Mouse (Mus musculus): ENCODE results near the gene Gatad2b.
"Not testable (repeated sequence)": the region's sequence is repeated elsewhere in the genome, so short reads cannot be mapped to it uniquely, and the experiment has no call there.

Gatad2b gene

DNA sequence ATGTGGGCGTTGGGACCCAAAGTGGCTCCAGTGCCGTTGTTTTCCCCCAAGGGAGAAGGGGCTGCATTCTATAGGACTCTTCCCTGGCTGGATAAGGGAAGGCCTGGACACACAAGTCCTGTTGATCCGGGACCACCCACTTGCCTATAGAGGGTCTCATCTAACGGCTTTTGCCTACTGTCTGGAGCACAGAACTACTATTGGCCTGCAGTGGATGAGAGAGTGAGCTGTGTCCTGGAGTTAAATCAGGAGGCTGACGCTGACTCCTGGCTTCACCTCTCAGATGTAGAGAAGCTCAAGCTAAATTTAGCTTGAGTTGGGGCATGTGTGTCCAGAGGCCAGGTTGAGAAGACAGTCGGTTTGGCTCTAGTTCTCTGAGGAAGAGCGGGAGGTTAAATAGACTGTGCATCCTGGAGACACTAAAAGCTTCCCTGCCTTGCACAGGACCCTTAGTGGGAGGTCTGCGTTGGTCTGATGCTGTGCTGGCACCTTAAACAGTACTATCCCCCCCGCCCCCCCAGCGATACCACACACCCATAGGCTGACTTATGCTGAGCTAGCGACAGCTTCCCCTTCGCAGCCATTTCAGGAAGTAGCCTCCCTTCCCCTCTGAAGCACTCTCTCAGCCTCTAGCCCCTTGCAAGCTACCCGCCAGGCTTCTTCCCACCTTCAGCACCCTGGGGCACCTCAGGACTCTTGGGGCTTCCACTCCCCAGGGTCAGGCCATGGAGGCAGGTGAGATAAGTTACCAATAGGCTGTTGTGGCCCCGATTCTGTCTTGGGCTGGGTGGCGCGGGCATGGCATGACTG, 26.8 kb upstream of the Gatad2b start:
- DNase-seq (ENCODE audit: extremely low read depth, low read depth), result peak; percentile 91

DNA sequence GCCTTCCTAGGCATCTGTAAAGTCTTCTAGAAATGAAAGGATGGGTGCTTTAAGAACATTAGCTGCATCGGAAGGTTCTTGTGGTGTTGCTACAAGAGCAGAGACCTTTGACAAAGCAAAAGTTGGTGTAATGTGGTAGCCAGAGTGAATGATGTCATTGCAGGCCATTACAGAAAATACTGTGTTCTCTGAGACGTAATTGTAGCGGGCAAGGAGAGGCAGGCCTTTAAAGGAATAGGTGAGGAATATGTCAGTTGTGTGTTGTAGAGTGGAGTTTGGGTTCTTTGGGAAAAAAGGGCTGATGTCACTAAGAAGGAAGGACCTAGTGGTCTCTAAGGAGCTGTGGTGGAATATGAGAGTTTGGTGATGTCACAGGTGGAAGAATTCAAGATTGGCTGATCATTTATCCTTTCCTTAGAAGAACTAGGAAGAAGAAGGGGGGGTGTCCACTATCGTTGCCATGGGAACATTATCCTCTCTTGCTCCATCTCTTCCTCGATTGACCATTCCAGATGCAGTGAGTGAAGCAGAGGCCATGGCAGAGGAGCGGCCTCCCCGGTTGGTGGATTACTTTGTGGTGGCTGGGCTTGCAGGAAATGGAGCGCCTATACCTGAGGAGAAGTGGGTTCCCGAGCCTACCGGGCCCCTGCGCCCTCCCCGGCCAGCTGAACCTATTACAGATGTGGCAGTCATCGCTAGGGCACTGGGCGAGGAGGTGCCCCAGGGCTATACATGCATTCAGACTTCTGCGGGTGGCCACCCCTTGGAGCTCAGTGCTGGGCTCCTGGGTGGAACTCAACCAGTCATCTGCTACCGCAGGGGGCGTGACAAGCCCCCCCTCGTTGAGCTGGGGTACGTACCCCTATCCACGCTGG, 25.8 kb upstream of the Gatad2b start:
- no peak for DNase-seq (ENCODE audit: extremely low read depth, low read depth)

DNA sequence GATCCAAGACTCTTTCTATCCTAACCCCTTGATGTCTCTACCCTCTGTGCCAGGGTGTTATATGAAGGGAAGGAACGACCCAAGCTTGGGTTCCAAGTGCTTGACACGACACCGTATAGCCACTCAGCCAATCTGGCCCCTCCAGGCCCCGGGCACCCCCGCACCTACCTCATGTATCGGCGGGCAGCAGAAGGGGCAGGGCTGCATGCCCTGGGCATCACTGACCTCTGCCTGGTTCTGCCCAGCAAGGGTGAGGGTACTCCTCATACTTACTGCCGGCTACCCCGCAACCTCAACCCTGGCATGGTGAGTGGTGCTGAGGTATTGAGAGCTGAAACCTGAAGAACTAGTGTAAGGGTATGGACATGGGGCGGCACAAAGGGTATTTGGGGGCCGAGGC, 24.8 kb upstream of the Gatad2b start:
- DNase-seq (ENCODE audit: extremely low read depth, low read depth), result no peak

DNA sequence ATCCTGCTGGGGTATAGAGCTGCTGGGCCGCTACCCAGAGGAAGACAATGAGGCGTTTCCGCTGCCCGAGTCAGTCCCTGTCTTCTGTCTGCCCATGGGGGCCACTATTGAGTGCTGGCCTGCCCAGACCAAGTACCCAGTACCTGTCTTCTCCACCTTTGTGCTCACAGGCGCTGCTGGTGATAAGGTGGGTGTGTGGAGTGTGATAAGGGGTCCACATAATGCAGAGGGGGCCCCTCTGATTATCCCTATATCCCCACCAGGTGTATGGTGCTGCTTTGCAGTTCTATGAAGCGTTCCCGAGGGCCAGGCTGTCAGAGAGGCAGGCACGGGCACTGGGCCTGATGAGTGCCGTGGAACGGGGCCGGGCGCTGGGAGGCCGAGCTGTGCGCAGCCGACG, 24.0 kb upstream of the Gatad2b start:
- no peak for DNase-seq (ENCODE audit: extremely low read depth, low read depth)

DNA sequence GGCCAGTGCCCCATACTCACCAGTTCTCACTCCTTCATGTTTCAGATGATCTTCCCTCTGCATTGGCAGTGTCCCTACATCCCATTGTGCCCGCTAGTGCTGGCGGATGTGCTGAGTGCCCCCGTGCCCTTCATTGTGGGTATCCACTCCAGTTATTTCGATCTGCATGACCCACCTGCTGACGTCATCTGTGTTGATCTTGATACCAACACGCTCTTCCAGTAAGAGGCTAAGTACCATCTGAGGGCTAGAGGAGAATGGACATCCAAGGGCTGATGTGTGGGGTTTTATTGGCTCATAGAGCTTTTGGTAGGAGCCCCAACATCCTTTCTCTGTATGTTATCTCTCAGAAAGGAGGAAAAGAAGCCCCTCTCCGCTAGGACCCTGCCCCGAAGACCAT, 22.2 kb upstream of the Gatad2b start:
- DNase-seq (ENCODE audit: extremely low read depth, low read depth), result no peak

DNA sequence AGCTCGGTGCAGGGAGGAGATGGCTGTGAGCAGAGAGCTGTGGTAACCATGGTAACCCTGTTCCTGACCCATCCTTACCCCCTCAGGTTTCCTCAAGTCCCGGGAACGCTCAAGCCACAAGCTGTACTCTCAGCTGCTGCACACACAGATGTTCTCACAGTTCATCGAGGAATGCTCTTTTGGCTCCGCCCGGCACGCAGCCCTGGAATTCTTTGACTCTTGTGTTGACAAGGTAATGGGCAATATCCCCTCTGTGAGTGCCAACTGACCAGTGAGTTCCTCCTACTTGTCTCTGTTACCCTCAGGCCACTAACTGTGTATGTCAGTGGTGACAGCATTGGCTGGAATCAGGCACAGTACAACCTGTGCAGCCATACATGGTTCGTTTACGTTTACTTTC, 20.8 kb upstream of the Gatad2b start:
- DNase-seq (ENCODE audit: extremely low read depth, low read depth), result no peak

DNA sequence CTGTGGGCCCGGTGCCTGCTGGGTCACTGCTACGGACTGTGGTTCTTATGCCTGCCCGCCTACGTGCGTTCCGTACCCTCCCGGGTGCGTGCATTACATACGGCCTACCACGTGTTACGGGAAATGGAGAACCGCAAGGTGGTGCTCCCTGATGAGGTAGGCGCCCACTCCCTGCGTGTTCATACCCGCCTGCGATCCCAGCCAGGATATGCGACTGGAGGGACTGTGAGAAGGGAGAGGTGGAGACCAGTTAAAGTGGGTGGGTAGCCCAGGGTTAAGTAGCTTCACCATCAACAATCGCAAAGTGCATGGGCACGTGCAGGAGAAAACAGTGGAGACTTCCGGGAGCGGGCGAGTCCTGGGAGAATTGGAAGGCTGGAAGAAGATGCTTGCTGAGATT, 19.1 kb upstream of the Gatad2b start:
- no peak for DNase-seq (ENCODE audit: extremely low read depth, low read depth)

DNA sequence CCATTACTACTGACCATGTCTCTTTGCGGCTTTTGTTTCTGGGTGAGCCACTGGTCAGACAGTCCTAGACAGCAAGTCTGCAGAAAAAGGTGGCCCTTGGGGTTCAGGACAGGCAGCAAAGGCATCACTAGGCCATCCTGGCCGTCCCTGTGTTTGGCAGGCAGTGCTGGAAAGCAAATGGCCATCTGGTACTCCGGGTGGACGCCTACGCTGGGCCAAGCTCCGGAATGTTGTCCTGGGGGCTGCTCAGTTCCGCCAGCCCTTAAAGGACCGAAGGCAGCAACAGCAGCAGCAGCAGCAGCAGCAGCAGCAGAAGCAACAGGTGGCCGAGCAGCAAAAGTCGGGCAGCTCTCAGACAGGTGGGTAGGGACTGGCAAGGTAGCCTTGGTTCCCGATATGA, 17.7 kb upstream of the Gatad2b start:
- no peak for DNase-seq (ENCODE audit: extremely low read depth, low read depth)

DNA sequence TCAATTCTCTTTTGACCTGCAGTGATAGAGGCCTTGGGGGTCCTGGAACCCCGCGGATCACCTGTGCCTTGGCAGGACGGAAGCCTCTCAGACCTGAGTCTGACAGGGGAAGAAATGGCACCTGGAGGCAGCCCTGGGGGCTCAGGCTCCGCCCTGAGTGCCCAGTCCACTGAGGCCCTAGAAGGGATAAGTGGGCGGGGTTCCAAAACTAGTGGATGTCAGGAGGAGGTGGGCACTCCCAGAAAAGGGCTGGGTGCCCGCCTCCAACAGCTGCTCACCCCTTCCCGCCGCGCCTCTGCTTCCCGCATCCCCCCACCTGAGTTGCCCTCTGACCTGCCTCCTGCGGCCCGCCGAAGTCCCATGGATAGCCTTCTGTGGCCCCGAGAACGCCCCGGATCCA, 16.1 kb upstream of the Gatad2b start:
- no peak for DNase-seq (ENCODE audit: extremely low read depth, low read depth)

DNA sequence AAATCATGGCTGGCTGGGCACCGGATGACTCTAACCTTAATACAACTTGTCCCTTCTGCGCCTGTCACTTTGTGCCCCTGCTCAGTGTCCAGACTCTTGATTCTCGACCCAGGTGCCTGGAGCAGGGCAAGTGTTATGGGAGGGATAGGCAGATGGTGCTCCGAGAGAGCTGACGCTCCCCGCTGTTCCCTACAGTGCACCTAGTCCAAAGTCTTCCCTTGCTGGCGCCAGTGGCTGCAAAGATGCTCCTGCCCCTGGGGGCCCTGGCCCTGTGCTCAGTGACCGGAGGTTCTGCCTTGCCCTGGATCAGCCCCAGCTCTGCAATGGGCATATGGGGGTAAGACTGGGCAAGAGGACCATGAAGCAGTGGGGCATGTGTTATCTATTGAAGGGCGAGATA, 15.2 kb upstream of the Gatad2b start:
- no peak for DNase-seq (ENCODE audit: extremely low read depth, low read depth)

DNA sequence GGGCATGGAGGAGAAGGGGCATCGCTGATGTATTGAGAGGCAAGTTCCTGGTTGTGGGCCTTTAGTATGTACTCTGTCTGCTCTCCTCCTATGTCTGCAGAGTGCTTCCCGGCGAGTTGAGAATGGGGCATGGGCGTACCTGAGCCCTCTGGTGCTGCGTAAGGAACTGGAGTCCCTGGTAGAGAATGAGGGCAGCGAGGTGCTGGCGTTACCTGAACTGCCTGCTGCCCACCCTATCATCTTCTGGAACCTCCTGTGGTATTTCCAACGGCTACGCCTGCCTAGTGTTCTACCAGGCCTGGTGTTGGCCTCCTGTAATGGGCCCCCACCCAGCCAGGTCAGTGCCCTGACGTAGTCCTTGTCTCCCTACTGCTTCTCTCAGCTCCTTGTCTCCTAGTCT, 14.8 kb upstream of the Gatad2b start:
- no peak for DNase-seq (ENCODE audit: extremely low read depth, low read depth)

DNA sequence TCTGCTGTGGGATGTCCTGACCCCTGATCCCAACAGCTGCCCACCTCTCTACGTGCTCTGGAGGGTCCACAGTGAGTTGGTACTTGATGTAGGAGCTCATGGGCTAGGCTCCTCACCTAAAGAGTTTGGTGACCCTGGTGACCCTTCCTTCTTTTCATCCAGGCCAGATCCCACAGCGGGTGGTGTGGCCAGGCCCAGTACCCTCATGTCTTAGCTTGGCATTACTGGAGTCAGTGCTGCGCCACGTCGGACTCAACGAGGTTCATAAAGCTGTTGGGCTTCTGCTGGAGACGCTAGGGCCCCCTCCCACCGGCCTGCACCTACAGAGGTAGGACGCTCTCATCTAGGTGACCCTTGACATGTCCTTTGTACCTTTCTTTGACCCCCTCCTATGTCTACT, 13.8 kb upstream of the Gatad2b start:
- DNase-seq (ENCODE audit: extremely low read depth, low read depth), result no peak

DNA sequence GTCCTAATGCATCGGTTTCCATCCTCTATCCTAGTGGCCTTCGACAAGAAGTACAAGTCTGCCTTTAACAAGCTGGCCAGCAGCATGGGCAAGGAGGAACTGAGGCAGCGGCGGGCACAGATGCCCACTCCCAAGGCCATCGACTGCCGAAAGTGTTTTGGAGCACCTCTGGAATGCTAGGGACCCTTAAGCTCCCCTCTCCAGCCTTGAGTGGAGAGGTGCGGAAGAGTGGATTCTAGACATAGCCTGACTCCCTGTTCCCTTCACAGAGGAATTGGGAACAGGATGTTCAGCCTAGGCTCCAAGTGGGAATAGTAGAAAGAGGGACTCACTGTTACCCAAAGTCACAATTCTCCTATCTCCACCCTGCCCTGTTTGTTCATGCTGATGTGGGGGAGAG, 13.2 kb upstream of the Gatad2b start:
- DNase-seq (ENCODE audit: extremely low read depth, low read depth), result no peak

DNA sequence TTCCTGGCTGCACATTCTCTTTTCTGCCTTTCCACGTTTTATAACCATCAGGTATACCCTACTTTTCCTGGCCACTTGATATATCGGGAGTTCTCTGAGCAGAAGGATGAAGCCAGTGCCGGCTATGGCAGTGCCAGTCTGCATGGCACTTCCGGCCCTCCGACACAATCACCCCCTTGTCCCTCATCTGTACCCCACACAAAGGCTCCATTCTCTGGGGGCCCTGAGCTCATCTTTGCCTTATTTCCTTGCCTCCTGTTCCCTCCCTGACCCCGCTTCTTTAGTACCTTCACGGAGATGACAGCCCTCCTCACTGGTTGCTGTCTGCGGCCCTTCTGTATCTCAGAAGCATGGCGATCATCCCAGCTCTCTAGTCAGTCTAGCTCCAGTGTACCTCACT, 12.3 kb upstream of the Gatad2b start:
- no peak for DNase-seq (ENCODE audit: extremely low read depth, low read depth)

DNA sequence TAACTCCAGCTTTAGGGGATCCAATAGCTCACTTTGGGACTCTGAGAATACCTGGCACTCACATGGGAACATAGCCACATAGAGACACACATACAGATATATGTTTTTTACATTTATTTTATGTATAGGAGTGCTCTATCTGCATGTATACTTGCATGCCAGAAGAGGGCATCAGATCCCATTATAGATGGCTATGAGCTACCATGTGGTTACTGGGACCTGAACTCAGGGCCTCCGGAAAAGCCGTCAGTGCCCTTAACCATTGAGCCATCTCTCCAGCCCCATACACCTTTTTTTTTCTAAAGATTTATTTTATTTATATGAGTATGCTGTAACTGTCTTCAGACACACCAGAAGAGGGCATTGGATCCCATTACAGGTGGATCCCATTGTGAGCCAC, 8.8 kb upstream of the Gatad2b start:
- no peak for DNase-seq (ENCODE audit: extremely low read depth, low read depth)

DNA sequence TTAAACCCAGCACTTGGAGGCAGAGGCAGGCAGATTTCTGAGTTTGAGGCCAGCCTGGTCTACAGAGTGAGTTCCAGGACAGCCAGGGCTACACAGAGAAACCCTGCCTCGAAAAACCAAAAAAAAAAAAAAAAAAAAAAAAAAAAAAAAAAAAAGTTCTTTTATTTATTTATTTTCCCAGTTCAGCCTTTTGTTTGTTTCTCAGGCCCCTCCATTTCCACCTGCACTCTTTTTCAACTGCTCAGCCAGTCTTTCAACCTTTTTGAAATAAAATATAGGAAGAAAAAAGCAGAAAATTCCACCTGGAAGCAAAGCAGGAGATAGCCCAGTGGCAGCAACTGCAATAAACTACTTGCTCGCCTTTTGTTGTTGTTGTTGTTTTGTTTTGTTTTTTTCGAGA, 3.6 kb upstream of the Gatad2b start:
- DNase-seq (ENCODE audit: extremely low read depth, low read depth), result not testable (repeated sequence)

DNA sequence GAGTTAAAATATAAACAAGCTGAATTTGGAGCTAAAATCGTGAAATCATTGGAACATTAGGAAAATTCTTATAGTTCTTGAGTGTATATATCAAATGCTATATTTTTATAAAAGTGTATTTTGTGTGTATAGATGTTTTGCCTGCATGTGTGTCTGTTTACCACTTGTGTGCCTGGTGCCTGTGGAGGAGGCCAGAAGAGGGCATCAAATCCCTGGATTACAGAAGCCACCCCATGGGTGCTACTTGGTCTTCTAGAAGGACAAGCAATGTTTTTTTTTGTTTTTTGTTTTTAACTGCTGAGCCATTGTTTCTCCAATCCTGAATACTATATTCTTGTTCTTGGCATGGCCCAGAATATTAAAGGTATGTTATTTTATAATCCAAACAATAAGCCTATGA, 2.4 kb upstream of the Gatad2b start:
- no peak for DNase-seq (ENCODE audit: extremely low read depth, low read depth)

DNA sequence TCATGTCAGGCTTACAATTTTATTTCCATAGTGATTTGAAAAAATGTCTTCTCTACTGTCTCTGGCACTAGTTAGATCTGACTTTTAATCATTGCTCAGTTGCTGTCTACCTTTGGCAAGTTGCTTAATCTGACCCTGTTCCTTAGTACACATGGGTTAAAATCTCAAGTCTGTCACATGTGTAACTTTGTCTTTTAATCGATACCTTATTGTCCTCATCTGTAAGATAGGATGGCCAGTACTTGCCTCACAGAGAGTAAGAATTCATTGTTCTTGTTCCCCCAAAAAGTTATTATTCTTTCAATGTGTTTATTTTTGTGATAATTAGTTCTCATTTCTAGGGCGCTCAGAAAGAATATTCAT, 1.0 kb upstream of the Gatad2b start:
- DNase-seq (ENCODE audit: extremely low read depth, low read depth), result no peak

DNA sequence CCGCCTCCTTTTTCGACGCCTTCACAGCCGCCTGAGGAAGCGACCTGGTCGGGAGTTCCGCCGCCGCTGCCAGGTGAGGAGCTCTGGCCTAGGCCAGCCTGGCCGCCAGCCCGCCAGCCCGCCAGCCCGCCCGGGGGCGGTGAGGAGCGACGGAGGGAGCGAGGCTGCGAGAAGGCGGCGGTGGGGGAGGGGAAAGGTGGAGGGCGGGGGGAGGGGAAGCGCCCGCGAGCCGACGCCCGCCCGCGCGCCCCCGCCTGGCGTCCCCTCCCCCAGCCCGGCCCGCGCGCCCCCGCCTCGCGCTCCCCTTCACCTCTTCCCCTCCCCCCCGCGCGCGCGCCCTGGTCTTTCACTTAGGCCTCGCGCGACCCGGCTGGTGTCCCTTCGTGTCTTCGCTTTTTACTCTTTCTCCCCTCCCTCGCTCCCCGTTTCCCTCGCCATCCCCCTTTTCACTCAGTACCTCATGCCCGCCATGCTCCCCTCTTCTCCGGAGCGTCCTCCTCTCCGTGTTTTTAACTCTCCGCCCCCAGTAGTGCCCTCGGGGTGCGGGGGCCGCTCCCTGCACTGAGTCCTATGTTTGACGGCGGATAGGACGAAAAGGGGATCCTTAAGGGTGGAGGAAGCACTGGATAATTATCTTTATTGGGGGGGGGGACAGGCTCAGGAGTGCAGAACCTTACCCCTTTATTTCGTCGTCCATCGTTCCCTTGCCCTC, 530 bp downstream of the Gatad2b start:
- peak; percentile 43 for DNase-seq (ENCODE audit: extremely low read depth, low read depth)

DNA sequence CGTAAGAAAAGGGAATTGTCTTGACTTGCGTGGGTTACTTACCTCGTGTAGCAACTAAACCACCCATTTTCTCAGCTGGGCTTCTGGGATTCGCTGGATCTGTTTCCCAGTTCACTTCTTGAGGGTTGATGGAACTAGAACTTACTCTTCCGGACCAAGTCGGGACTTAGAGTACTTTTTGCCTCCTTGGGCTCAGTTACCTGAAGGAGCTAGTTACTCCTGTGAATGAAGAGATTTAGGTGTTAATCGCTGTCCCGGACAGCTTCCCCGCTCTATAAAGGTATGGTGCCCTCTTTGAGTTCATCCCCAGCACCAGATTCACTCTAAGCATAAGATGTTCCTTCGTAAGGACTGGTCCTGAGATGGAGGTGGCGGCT, 1.1 kb downstream of the Gatad2b start:
- DNase-seq (ENCODE audit: extremely low read depth, low read depth), result peak; percentile 35

DNA sequence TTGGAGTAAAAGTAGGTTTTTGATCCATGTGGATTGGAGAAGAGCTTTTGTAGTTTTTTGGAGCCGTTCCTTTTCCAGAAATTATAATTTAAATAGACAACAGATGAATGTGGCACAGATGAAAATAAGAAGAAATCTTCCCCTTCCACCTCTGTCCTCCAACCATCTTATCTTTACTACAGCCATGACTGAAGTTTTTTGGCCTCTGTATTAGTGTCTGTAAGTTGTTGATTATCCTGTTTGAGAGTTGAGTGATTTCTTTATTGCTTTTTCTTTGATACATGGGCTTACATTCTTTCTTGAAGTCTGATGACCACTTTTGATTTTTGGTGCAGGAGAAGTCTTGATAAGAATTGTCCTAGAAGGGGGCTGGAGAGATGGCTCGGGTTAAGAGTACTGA, 1.7 kb downstream of the Gatad2b start:
- no peak for DNase-seq (ENCODE audit: extremely low read depth, low read depth)

DNA sequence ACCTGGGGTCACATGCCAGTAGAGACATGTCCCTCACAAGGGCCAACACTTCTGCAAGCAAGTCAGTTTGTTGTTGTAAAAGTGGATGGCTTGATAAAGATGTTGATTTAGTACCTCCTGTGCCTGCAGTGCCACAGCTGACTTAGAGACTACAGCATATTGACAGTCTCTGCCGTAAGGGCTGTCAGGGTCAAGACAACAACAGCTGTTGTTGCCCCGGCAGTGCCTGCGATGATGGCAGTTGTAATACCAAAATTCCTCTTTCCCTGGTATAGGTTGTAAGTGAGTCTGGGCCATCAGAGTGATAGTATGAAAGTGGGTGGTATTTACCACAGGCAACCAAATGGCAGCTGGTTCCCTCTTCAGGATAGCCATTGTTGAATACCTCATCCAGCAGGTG, 12.8 kb downstream of the Gatad2b start:
- DNase-seq (ENCODE audit: extremely low read depth, low read depth), result no peak
